Mouse (Mus musculus): ENCODE data around the gene Nt5c1b. TPM values are rescaled to one million over a fixed set of nuclear protein-coding genes. Genes with fewer than 3 reads are reported as not detected.

Gene Nt5c1b
- polyA plus RNA-seq (2014; fragmentation: Illumina TruSeq; extraction: RNeasy Lipid Tissue Mini Kit (QIAGEN cat#74804); ENCODE audit: low read depth, low replicate concordance), result not detected

DNA sequence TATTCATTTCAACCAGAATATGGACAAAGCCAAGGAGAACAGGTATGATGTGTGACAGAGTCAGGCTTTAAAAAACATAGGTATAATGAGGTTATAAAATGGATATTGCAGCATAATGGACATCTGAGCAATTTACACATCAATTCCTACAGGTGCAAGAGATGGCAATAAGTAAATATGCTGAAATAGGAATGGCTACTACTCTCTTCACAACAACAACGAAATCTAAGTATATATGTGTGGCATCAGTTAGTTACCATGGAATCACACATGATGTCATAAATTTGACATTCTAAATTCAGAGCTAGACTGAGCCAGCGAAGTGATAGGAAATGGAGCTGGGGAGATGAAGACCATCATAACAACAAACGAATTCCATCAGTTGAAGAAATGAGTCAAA is at the start of gene Nt5c1b:
Gene Nt5c1b, plus strand, starts transcription at position 301 of the 400 bp plus-strand sequence.

DNA sequence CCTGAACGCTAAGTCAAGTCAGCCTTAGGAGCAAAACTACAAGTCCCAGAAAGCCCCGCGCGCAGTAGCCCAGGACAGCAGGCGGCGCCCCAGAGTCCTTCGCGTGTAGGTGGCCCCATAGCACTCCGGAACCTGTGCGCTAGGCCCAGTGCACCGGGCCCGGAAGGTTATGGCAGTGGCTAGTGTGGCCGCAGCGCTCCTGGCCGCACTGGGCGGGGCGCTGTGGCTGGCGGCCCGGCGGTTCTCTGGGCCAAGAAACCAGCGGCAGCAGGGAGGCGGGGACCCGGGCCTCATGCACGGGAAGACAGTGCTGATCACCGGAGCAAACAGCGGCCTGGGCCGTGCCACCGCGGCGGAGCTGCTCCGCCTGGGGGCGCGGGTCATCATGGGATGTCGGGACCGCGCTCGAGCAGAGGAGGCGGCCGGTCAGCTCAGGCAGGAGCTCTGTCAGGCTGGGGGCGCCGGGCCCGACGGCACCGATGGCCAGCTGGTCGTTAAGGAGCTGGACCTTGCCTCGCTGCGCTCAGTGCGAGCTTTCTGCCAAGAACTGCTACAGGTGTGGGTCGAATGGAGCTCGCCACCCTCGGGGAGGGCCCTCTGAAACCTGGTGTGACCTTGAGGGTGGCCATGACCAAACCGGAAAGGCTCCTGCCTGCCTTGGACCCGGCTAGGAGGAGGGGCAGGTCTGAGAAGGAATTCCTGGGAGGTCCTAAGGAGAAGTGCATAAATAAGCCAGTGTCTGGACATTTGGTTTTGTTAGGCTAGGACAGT is 21.1 kb downstream of the Nt5c1b start, which contains the start of gene Rdh14:
Gene Rdh14, plus strand, starts transcription at position 102 of the 771 bp plus-strand sequence.

Other genes starting within 250 kb of the Nt5c1b start
- 73.8 TPM for gene Rdh14, start 20.8 kb downstream of the Nt5c1b start, polyA plus RNA-seq (2014; fragmentation: Illumina TruSeq; extraction: RNeasy Lipid Tissue Mini Kit (QIAGEN cat#74804); ENCODE audit: low read depth, low replicate concordance)